Mouse (Mus musculus) thymus, postnatal 4 days (tissue): ENCODE measurements around the gene Slc38a8.

Source experiments
- DNase-seq: peaks from one replicate; pipeline ENCODE4 v3.0.0; 2021

The Slc38a8 gene

DNA sequence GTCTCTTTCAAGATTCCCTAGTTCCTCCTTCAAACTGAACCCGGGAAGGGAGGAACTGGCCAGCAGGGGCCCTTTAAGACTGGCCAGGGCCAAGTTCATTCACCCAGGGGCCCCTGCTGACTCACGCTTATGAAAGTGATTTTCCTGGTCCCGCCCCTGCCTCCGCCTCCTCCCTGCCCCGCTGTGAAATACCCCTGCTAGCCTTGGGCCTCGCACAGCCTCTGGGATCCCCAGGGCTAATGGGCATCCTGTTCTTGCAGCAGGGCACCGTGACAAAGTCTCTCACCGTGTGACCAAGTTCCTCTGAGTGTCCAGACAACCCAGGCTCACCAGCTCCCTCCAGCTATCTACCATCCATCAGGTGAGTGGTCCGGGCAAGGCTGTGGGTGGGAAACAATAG is 64.6 kb downstream of the Slc38a8 start:
- no peak for DNase-seq

GRCm38 (mm10) chr8:119436331-119436730 is 65.2 kb downstream of the Slc38a8 start:
- DNase-seq = no peak

GRCm38 (mm10) chr8:119435527-119435926 is 66.0 kb downstream of the Slc38a8 start:
- no peak for DNase-seq

- no peak for DNase-seq
These were observed 66.9 kb downstream of the Slc38a8 start for GRCm38 (mm10) chr8:119434569-119434968.

GRCm38 (mm10) chr8:119433582-119434174 is 67.8 kb downstream of the Slc38a8 start, which contains the start of gene Osgin1:
TSS of gene Osgin1 (plus strand) at chr8:119434124.
- no peak for DNase-seq

GRCm38 (mm10) chr8:119432372-119432771 is 69.1 kb downstream of the Slc38a8 start:
- no peak for DNase-seq

GRCm38 (mm10) chr8:119430690-119431089 is 70.8 kb downstream of the Slc38a8 start:
- DNase-seq = no peak

- DNase-seq = no peak
These were observed 71.2 kb downstream of the Slc38a8 start for GRCm38 (mm10) chr8:119430250-119430649.
